Mouse (Mus musculus): ENCODE measurements around the gene Lep. TPM values are rescaled to one million over a fixed set of nuclear protein-coding genes. Genes with fewer than 3 reads are reported as not detected.

Gene Lep
- polyA plus RNA-seq, 1 experiment, result not detected

- H3K4me1 ChIP-seq (ENCODE audit: control insufficient read depth, insufficient read depth, low read length), result no peaks in the 10 kb centered on the region
- no peak for TF ChIP-seq POLR2A (IDR thresholded peaks at IDR 0.05; ENCODE audit: extremely low read depth, insufficient read depth, low read length)
- no peak for TF ChIP-seq CTCF (IDR thresholded peaks at IDR 0.05; ENCODE audit: extremely low read depth, insufficient read depth, low read length)
- no peak overlapping the region for H3K27ac ChIP-seq (ENCODE audit: insufficient read depth, low read length)
- H3K4me3 ChIP-seq (ENCODE audit: insufficient read depth, low read length), result no peak overlapping the region
These were observed 13.6 kb downstream of the Lep start for GRCm38 (mm10) chr6:29073462-29074132.

GRCm38 (mm10) chr6:29074133-29074469 lies 14.1 kb downstream of the Lep start:
- TF ChIP-seq POLR2A (IDR thresholded peaks at IDR 0.05; ENCODE audit: extremely low read depth, insufficient read depth, low read length) (no peak), CTCF (IDR thresholded peaks at IDR 0.05; ENCODE audit: extremely low read depth, insufficient read depth, low read length) (no peak)

GRCm38 (mm10) chr6:29079291-29079690 lies 19.3 kb downstream of the Lep start:
- H3K27ac ChIP-seq (ENCODE audit: insufficient read depth, low read length), result no peak overlapping the region
- TF ChIP-seq POLR2A (IDR thresholded peaks at IDR 0.05; ENCODE audit: extremely low read depth, insufficient read depth, low read length) (no peak), CTCF (IDR thresholded peaks at IDR 0.05; ENCODE audit: extremely low read depth, insufficient read depth, low read length) (no peak)
- H3K4me1 ChIP-seq (ENCODE audit: control insufficient read depth, insufficient read depth, low read length), result no peaks in the 10 kb centered on the region; the same call in 1 of the 2 replicates
- H3K4me3 ChIP-seq (ENCODE audit: insufficient read depth, low read length), result no peak overlapping the region

More at GRCm38 (mm10) chr6:29074133-29074469, 14.1 kb downstream of the Lep start:
- Histone ChIP-seq H3K4me3 (ENCODE audit: insufficient read depth, low read length) (no peak overlapping the region), H3K4me1 (ENCODE audit: control insufficient read depth, insufficient read depth, low read length) (no peaks in the 10 kb centered on the region), H3K27ac (ENCODE audit: insufficient read depth, low read length) (no peak overlapping the region)

GRCm38 (mm10) chr6:29081826-29082363 lies 21.9 kb downstream of the Lep start:
- Histone ChIP-seq H3K4me3 (ENCODE audit: insufficient read depth, low read length) (no peak overlapping the region), H3K4me1 (ENCODE audit: control insufficient read depth, insufficient read depth, low read length) (no peaks in the 10 kb centered on the region; the same call in 1 of the 2 replicates), H3K27ac (ENCODE audit: insufficient read depth, low read length) (no peak overlapping the region)
- TF ChIP-seq CTCF (IDR thresholded peaks at IDR 0.05; ENCODE audit: extremely low read depth, insufficient read depth, low read length), result no peak
- no peak for TF ChIP-seq POLR2A (IDR thresholded peaks at IDR 0.05; ENCODE audit: extremely low read depth, insufficient read depth, low read length)

GRCm38 (mm10) chr6:29082776-29083354 lies 22.8 kb downstream of the Lep start:
- no peak overlapping the region for H3K4me3 ChIP-seq (ENCODE audit: insufficient read depth, low read length)
- TF ChIP-seq POLR2A (IDR thresholded peaks at IDR 0.05; ENCODE audit: extremely low read depth, insufficient read depth, low read length), result no peak
- no peak for TF ChIP-seq CTCF (IDR thresholded peaks at IDR 0.05; ENCODE audit: extremely low read depth, insufficient read depth, low read length)
- H3K4me1 ChIP-seq (ENCODE audit: control insufficient read depth, insufficient read depth, low read length), result no peaks in the 10 kb centered on the region; the same call in 1 of the 2 replicates
- H3K27ac ChIP-seq (ENCODE audit: insufficient read depth, low read length), result no peak overlapping the region

GRCm38 (mm10) chr6:29084401-29084800 lies 24.4 kb downstream of the Lep start:
- Histone ChIP-seq H3K4me1 (ENCODE audit: control insufficient read depth, insufficient read depth, low read length) (no peaks in the 10 kb centered on the region; the same call in 1 of the 2 replicates), H3K4me3 (ENCODE audit: insufficient read depth, low read length) (no peak overlapping the region), H3K27ac (ENCODE audit: insufficient read depth, low read length) (no peak overlapping the region)
- TF ChIP-seq CTCF (IDR thresholded peaks at IDR 0.05; ENCODE audit: extremely low read depth, insufficient read depth, low read length) (no peak), POLR2A (IDR thresholded peaks at IDR 0.05; ENCODE audit: extremely low read depth, insufficient read depth, low read length) (no peak)

DNA sequence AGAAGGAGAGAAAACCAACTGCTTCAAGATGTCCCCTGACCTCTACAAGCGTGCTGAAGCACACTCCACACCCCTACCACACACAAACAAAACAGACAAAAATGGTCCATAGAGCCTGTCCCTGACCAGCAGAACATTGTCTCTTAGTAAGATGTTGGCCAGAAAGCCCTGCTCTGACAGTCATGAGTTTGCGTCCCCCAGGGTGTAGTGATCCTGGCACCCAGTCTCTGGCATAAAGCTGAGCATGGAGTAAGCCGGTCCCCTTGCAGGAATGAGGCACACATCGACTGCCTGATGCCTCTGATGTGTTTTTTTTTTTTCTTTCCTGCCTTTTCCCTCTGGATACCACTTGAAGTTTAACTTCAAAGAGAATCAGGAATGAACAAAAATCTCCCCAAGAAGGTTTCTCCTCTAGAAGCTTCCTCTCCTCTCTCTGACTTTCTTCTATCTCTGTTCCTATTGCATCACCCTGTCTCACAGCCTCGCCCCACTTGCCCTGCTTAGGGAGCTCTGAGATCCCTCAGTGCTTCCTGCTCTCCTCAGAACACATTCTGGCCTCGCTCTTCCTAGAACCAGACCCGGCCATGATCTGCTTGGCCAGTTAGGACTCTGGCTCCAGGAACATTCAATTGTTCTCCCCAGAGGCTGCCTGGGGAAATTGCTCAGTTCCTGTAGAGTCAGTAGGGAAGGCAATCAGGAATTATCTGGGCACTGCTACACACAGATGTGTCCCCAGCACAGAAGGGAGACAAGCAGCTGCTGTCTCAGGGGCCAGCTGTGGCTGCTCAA lies 28.1 kb downstream of the Lep start:
- no peak overlapping the region for H3K27ac ChIP-seq (ENCODE audit: insufficient read depth, low read length)
- no peak for TF ChIP-seq POLR2A (IDR thresholded peaks at IDR 0.05; ENCODE audit: extremely low read depth, insufficient read depth, low read length)
- TF ChIP-seq CTCF (IDR thresholded peaks at IDR 0.05; ENCODE audit: extremely low read depth, insufficient read depth, low read length), result no peak
- no peaks in the 10 kb centered on the region for H3K4me1 ChIP-seq (ENCODE audit: control insufficient read depth, insufficient read depth, low read length)
- H3K4me3 ChIP-seq (ENCODE audit: insufficient read depth, low read length), result no peak overlapping the region

GRCm38 (mm10) chr6:29092234-29092633 lies 32.2 kb downstream of the Lep start:
- TF ChIP-seq POLR2A (IDR thresholded peaks at IDR 0.05; ENCODE audit: extremely low read depth, insufficient read depth, low read length), result no peak
- TF ChIP-seq CTCF (IDR thresholded peaks at IDR 0.05; ENCODE audit: extremely low read depth, insufficient read depth, low read length), result no peak
- H3K4me3 ChIP-seq (ENCODE audit: insufficient read depth, low read length), result no peak overlapping the region
- no peak overlapping the region for H3K27ac ChIP-seq (ENCODE audit: insufficient read depth, low read length)
- H3K4me1 ChIP-seq (ENCODE audit: control insufficient read depth, insufficient read depth, low read length), result no peaks in the 10 kb centered on the region

- H3K4me1 ChIP-seq (ENCODE audit: control insufficient read depth, insufficient read depth, low read length), result no peaks in the 10 kb centered on the region
- H3K27ac ChIP-seq (ENCODE audit: insufficient read depth, low read length), result no peak overlapping the region
- H3K4me3 ChIP-seq (ENCODE audit: insufficient read depth, low read length), result no peak overlapping the region
- TF ChIP-seq CTCF (IDR thresholded peaks at IDR 0.05; ENCODE audit: extremely low read depth, insufficient read depth, low read length), result peak; percentile 26; the same call in 1 of the 2 replicates
- TF ChIP-seq POLR2A (IDR thresholded peaks at IDR 0.05; ENCODE audit: extremely low read depth, insufficient read depth, low read length), result no peak
These were observed 32.9 kb downstream of the Lep start for GRCm38 (mm10) chr6:29092904-29093303.

Data from cortical plate, adult 2 months (tissue).